Mouse (Mus musculus) sigmoid colon, adult 10 weeks (tissue): ENCODE data around the gene Bst2. TPM values are rescaled to one million over a fixed set of nuclear protein-coding genes. Genes with fewer than 3 reads are reported as not detected.

Experiments used
- polyA plus RNA-seq: library from polyadenylated mRNA; stranded (reverse); fragments of 350-450 nt; fragmentation: Illumina TruSeq; extraction: RNeasy Lipid Tissue Mini Kit (QIAGEN cat#74804); gene quantifications from one replicate; pipeline ENCODE4 v1.2.3, GENCODE M21; 2014; ENCODE audit warnings: low read depth, low replicate concordance

Bst2 gene
- polyA plus RNA-seq = 1.5 TPM

DNA sequence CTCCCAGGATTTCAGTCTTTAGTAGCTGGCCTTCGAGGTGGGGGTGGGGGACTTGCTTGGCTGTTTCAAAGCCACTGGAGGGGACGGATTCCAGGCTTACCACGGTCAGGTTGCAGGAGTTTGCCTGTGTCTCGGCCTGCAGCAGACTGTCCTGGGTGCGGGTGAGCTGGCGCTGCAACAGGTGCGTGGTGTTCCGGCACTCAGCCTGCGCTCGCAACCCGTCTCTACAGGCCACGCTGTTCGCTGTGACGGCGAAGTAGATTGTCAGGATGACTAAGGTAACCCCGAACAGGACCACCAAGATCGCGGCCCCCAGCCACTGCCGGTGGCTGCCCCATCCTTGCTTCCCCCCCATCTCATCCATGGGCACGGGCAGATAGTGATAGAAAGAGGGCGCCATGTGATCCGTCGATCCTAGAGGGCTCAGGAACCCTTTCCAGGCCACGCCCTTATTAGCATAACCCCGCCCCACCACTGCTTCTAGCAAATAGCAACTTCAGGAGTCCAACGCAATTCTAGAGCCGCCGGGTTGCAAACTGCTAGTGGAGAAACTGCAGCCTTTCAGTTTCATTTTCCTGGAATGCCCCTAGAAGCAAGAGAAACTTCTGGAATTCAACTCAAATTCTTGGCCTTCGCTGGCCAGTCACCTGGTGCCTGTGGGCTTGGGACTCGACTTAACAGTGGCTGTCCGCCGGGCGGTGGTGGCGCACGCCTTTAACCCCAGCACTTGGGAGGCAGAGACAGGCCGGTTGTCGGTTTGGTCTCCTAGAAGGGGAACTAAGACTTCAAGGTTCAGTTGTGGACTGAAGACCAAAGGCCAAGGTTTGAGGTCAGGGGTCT lies at the start of gene Bst2:
Bst2 (minus strand) TSS at position 429 of the 840 bp plus-strand sequence.

DNA sequence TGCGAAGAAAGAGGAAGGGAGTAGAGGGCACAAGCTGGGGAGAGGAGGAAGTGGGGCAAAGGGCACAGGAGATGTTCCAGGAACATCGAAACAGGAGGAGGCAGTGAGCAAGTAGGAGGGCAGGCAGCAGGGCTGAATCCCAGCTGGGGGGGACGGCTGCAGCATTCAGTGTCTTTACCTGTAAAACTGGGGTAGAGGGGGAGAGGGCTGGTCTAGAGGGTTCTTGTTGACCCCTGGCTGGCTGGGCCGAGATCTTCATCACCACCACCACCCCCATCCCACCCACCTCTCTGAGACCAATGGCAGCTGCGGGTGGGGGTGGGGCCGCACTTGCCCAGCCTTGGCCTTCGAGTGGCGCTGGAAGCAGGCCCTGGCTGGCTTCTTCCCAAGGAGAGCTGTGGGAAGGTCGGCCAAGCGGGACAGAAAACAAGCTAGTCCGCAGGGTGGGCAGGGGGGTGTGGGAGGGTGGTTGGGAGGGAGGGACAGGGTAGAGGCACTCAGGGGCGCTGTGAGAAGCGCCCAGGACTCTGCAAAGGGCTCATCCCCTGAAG lies 31.2 kb upstream of the Bst2 start, which contains the start of gene Slc27a1:
Slc27a1 (plus strand) TSS at position 496 of the 551 bp plus-strand sequence.

DNA sequence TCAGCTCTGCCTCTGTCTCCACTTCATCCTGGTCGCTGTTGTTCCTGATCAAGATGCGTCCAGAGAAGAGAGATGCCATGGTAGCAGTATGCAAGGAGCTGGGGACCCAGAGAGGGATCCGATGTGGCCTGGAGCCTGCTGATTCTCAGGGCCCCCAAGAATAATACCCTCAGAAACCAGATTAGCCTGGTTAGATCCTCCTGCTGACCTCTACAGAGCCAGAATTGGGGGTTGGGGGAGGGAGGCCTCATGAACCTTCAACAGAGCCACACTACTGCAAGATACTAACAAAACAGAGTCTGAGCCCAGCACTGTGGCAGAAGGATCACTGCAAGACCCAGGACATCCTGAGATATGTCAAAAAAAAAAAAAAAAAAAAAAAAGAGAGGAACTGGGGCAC lies 29.2 kb upstream of the Bst2 start, which contains the start of gene Nxnl1:
Nxnl1 (minus strand) TSS at position 101 of the 400 bp plus-strand sequence.

DNA sequence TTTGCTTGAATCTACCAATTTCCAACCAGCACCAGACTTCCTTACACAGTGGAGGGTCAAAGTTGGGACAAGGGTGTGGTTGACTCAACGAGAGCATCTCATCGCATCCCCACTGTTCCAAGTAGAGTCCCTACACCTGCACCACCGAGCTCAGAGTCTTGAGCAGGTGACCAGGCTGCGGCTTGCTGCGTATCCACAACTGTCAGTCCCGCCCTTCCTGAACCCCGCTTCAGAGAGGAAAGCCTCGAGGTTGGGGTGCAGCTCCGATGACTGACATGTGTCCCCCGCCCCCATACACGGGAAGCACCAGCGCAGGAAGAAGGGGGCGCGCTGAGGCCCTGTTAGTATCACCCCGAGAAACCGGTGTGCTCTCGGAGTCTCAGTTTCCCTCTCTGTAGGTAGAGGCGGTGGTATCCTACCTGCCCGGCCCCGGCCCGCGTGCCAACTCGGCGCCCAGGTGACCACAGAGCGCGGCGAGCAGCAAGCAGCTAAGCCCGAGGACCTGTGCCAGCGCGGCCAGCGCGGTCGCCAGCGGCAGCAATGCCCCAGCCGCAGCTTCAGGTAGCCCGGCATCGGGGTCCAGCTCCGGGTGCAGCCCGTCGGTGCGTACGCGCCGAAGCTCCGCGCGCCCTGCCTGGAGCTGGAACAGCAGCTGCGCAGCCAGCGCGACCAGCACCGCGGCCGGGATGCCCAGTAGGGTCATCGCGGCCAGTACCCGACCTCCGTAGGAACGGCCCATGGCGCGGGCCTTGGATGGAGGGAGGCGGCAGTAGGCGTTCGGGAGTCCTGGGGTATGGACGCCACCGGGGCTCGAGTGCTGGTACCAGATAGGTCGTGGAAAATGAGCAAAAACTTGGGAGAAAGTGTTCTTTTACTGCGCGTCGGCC lies 21.1 kb upstream of the Bst2 start, which contains the start of gene Tmem221:
Tmem221 (minus strand) TSS at position 801 of the 887 bp plus-strand sequence.

DNA sequence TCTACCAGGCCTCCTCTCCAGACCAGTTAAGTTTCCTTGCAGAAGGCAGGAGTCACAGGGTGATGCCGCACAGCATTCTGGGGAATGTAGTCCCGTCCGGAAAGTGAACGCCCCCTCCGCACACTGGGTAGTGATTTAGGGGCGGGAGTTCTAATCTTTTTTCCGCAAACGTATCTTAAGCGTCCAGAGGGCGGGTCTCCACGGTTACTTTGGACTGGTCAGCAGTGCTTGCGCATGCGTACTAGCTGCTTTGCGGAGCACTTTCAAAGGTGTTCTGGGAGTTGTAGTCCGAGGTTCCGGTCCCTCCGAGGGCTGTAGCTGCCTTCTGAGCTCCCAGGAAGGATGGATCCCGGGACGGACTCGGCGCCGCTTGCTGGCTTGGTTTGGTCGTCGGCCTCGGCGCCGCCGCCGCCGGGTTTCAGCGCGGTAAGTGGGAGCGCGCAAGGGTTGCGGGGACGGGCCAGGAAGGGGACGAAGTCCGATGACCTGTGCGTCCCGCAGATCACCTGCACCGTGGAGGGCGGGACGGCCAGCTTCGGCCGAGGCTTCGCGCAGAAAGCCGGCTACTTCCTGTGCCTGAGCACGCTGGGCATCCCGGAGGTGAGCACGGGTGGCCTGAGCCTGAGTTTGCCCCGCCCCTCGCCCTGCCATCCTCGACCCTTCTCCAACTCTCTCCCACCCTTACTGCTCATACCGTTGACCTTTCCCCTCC lies 5.5 kb upstream of the Bst2 start, which contains the start of gene Mvb12a:
Mvb12a (plus strand) TSS at position 291 of the 712 bp plus-strand sequence.

DNA sequence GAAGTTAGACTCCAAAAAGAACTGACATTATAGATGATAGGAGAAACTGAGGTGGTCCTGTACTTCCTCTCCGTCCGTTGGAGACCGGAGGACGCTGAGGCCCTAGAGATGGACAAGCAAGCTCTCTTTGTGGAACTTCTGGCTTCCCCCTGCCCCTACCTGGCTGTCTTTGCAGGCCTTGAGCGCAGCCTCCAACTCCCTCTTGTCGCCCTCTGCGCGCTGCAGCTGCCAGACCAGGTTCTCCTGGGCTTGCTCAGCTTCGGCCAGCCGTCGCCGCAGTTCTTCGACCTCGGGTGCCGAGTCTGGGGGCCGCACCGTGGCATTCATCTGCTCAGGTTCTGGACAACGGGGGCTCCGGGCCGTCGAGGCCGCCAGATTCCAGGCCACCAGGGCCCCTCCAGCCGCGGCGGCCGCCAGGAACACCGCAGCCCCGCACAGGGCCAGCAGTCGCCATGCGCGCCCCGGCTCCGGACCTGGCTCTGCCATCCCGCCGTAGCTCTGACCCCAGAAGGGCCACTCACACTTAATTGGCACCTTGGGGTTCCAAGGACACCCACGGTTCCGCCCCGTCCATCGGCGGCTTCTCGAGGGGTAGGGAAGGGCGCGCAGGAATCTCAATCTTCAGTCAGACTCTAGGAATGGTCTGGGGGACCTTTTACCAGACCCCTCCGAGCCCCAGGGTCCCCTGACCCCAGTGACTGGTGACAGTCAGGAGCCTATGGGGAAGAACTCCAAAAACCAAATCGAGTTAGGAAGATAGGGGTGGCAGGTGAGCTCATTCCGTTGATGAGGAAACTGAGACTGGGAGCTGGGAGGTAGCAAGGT lies 11.8 kb downstream of the Bst2 start, which contains the start of gene Ccdc194:
Ccdc194 (minus strand) TSS at position 486 of the 825 bp plus-strand sequence.

DNA sequence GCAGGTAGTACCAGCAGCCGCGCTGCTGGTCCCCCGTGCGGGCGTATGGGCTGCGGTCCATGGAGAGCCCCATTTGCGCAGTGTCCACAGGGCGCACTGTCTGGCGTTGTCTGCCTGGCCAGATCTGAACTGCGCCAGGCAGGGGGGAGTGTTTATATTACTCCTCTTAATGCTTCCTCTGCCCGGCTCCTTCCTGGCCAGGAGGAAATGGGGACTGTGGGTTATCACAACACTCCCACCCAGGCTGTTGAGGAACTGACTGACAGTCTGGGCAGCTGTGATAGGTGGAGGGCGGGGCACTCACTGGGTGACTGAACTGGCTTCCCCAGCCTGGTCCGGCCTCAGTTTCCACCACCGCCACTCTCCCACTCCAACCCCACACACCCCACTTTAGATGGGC lies 25.6 kb downstream of the Bst2 start, which contains the start of gene Plvap:
Plvap (minus strand) TSS at position 109 of the 400 bp plus-strand sequence.

DNA sequence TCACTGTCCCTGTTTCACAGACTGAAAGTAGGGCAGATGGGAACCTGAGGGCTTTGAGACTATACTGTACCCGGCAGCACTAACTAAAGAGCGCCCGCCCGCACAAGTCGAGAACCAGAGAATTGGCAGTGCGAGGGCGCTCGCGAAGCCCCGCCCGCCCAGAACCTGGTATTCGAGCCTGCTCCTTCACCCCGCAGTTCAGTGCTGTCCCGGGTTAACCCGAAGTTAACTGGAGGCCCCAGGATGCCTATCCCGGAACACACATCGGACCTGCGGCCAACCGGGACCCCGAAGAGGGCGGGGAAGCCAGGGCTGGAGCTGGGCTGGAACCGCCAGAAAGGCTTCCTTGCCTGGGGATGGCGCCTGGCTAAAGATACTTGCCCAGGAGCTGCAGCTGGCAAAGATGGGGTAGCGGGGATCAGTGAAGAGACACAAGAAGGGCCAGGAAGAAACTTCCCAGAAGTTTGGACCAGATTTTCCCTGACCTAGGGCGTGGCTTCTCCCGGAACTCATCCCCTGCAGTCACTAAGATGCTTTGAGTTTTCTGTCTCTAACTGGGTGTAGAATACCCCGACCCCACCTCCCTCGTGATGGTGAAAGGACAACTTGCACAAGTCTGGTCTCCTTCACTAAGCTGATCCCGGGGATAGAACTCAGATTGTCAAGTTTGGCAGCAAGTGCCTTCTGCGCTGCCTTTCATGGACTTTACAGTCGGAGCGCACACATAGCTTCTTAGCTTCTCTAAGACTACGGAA lies 49.4 kb downstream of the Bst2 start, which contains the start of gene Gtpbp3:
Gtpbp3 (plus strand) TSS at position 413 of the 755 bp plus-strand sequence.

DNA sequence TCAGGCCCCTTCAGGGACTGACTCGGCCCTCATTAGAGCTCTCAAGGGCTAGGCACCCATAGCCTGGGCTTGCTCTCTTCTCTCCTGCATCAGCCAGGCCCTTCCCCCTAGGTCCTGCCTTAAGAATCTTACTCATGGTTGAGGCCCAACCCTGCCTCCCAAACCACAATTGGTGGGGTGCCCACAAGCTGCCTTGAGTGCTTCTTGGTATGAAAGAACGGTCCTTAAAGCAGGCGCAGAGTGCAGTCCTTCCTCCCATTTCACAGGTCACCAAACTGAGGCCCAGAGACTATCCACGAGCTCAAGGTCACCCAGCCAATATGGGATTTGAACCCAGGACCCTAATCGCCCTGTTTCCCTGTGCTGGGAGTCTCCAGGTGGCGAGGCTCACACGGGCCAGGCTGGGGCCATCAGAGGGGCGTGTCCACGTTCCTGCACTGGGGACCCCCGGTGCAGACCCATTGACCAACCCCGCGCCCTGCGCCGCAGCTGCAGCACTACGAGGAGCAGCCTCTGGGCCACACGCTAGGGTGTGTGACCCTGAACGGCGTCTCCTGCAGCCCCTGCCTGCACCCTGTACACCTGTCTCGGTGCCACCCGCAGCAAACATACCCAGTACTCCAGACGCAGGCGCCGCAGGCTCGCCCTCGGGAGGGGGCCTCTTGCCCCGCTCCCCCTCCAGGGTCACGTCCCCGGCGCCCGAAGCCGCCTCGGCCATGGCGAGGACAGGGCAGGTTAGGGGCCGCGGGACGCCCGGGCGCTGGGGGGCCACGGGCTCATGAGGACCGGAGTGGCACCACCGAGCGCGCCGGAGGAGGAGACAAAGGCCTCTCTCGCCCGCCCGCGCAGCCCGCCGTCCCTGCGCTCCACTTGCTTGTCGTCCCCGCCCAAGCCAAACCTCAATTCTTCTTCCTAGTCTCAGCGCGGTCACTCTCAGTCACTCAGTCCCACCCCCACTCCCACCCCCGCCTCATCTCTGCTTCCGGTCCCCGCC lies 51.8 kb downstream of the Bst2 start, which contains the start of gene Ano8:
Ano8 (minus strand) TSS at position 822 of the 994 bp plus-strand sequence.

Other genes with a start within 250 kb of the Bst2 start
- 3.3 TPM for gene Use1, start 170.6 kb downstream of the Bst2 start, polyA plus RNA-seq
- 4.4 TPM for gene Ocel1, start 166.2 kb downstream of the Bst2 start, polyA plus RNA-seq
- gene Nr2f6, start 155.5 kb downstream of the Bst2 start, polyA plus RNA-seq = 3.3 TPM
- 1.1 TPM for gene Ushbp1, start 141.7 kb downstream of the Bst2 start, polyA plus RNA-seq
- 9.8 TPM for gene Babam1, start 140.6 kb downstream of the Bst2 start, polyA plus RNA-seq
- 1.8 TPM for gene Ankle1, start 131.4 kb downstream of the Bst2 start, polyA plus RNA-seq
- gene Abhd8, start 73.8 kb downstream of the Bst2 start, polyA plus RNA-seq = 0.32 TPM
- gene Mrpl34, start 72.5 kb downstream of the Bst2 start, polyA plus RNA-seq = 8.3 TPM
- gene Dda1, start 68.3 kb downstream of the Bst2 start, polyA plus RNA-seq = 2.8 TPM
- 2.6 TPM for gene Ano8, start 51.5 kb downstream of the Bst2 start, polyA plus RNA-seq
- 2.2 TPM for gene Gtpbp3, start 49.4 kb downstream of the Bst2 start, polyA plus RNA-seq
- gene Plvap, start 25.7 kb downstream of the Bst2 start, polyA plus RNA-seq = 2.2 TPM
- not detected for gene Ccdc194, start 11.7 kb downstream of the Bst2 start, polyA plus RNA-seq
- gene Mvb12a, start 5.5 kb upstream of the Bst2 start, polyA plus RNA-seq = 3.3 TPM
- not detected for gene Tmem221, start 21.4 kb upstream of the Bst2 start, polyA plus RNA-seq
- gene Nxnl1, start 29.1 kb upstream of the Bst2 start, polyA plus RNA-seq = not detected
- gene Slc27a1, start 31.4 kb upstream of the Bst2 start, polyA plus RNA-seq = 2.5 TPM
- gene Pgls, start 54.7 kb upstream of the Bst2 start, polyA plus RNA-seq = 0.76 TPM
- 1.0 TPM for gene Fam129c, start 60.2 kb upstream of the Bst2 start, polyA plus RNA-seq
- gene Colgalt1, start 73.5 kb upstream of the Bst2 start, polyA plus RNA-seq = 44.9 TPM
- 0.35 TPM for gene Unc13a, start 134.3 kb upstream of the Bst2 start, polyA plus RNA-seq
- gene Jak3, start 138.8 kb upstream of the Bst2 start, polyA plus RNA-seq = not detected
- gene Insl3, start 151.8 kb upstream of the Bst2 start, polyA plus RNA-seq = not detected
- 169 TPM for gene B3gnt3, start 164.3 kb upstream of the Bst2 start, polyA plus RNA-seq
- gene Fcho1, start 188.3 kb upstream of the Bst2 start, polyA plus RNA-seq = 0.38 TPM